Mouse (Mus musculus): ENCODE data around the gene Ppp3cb.

GRCm38 (mm10) chr14:20595781-20596180, 49.4 kb upstream of the Ppp3cb start:
- TF ChIP-seq ZC3H11A (IDR thresholded peaks at IDR 0.05; ENCODE audit: borderline replicate concordance, low read depth, low read length) (no peak), MAFK (IDR thresholded peaks at IDR 0.05; ENCODE audit: insufficient read depth, low read depth, low read length) (no peak), HCFC1 (IDR thresholded peaks at IDR 0.05; ENCODE audit: borderline replicate concordance, insufficient read depth, low read length) (no peak), CHD2 (IDR thresholded peaks at IDR 0.05; ENCODE audit: low read depth, low read length) (no peak), ZNF384 (IDR thresholded peaks at IDR 0.05; ENCODE audit: low read depth, low read length) (no peak)

Data from ES-E14 (cell line).